Mouse (Mus musculus): ENCODE results near the gene Defb38.

Gene Defb38

GRCm38 (mm10) chr8:19026466-19026865 is at the start of gene Defb38:
TSS of gene Defb38 (minus strand) at chr8:19026566.
- DNase-seq (ENCODE audit: low read depth, low spot score), result no peak

- DNase-seq (ENCODE audit: low read depth, low spot score), result no peak
These were observed 39.6 kb upstream of the Defb38 start for GRCm38 (mm10) chr8:19066013-19066412.

- no peak for DNase-seq (ENCODE audit: low read depth, low spot score)
These were observed 38.3 kb upstream of the Defb38 start, which contains the start of gene Defb39 for GRCm38 (mm10) chr8:19064710-19065109. TSS of gene Defb39 (minus strand) at chr8:19064810.

GRCm38 (mm10) chr8:19062891-19063290 is 36.5 kb upstream of the Defb38 start:
- no peak for DNase-seq (ENCODE audit: low read depth, low spot score)

GRCm38 (mm10) chr8:19045242-19045641 is 18.9 kb upstream of the Defb38 start:
- no peak for DNase-seq (ENCODE audit: low read depth, low spot score)
